Mouse (Mus musculus) embryonic fibroblast, embryonic 13.5 days (primary cell): ENCODE results near the gene Triap1. TPM values are rescaled to one million over a fixed set of nuclear protein-coding genes. Genes with fewer than 3 reads are reported as not detected.

Source experiments
- H3K27ac ChIP-seq: 2 replicates; pipeline ENCODE4 v1.5.1; 2012; ENCODE audit warnings: low read length, control low read depth, inconsistent platforms; ENCODE audit not compliant: insufficient read depth
- H3K4me1 ChIP-seq: 2 replicates; pipeline ENCODE4 v1.6.1; 2011; ENCODE audit warnings: low read length; ENCODE audit not compliant: control insufficient read depth, insufficient read depth
- H3K4me3 ChIP-seq: 2 replicates; pipeline ENCODE4 v1.5.1; 2011; ENCODE audit warnings: mild to moderate bottlenecking, control low read depth, low read length; ENCODE audit not compliant: insufficient read depth
- CTCF ChIP-seq: IDR thresholded peaks from 2 replicates; pipeline ENCODE4 v1.5.1; 2011; ENCODE audit warnings: mild to moderate bottlenecking, control low read depth, low read length, moderate library complexity, borderline replicate concordance; ENCODE audit not compliant: insufficient read depth
- POLR2A ChIP-seq: IDR thresholded peaks from 2 replicates; pipeline ENCODE4 v1.6.1; 2011; ENCODE audit warnings: low read depth, mild to moderate bottlenecking, control low read depth, low read length, moderate library complexity
- polyA plus RNA-seq: library from polyadenylated mRNA; stranded (reverse); fragments of >200 nt; gene quantifications from 2 replicates; pipeline ENCODE4 v1.2.4, GENCODE M21; 2011; ENCODE audit warnings: low read depth; ENCODE audit not compliant: missing spikeins, insufficient read length

Gene Triap1
- polyA plus RNA-seq, 1 experiment = 20.5 TPM

DNA sequence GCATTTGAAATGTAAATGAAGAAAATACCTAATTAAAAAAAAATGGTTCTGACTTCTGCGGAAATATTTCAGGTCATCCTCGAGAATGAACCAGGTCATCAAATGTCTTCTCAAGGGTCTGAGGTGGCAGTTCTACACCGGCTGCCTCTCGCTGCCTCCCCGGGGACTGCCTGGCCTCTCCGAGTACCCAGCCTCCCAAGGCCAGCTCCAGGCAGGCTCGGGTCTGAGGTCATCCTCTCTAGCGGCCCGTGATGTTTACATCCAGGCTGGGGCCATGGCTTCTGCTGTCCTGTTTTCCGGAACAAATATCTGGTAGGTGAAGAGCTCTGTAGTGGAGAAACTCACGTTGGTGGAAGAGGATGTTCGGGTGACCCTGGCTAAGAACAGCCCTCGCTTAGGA is 14.0 kb downstream of the Triap1 start:
- H3K4me1 ChIP-seq = no peaks in the 10 kb centered on the region
- no peak for TF ChIP-seq CTCF
- no peak for TF ChIP-seq POLR2A
- H3K27ac ChIP-seq = no peak overlapping the region
- no peak overlapping the region for H3K4me3 ChIP-seq

- no peak overlapping the region for H3K4me3 ChIP-seq
- TF ChIP-seq POLR2A = no peak; the same call in 1 of the 2 replicates
- peak; percentile 82 for TF ChIP-seq CTCF
- H3K27ac ChIP-seq = no peak overlapping the region
- no peaks in the 10 kb centered on the region for H3K4me1 ChIP-seq
These were observed 17.8 kb downstream of the Triap1 start for GRCm38 (mm10) chr5:115358872-115359271.

- TF ChIP-seq POLR2A (no peak), CTCF (no peak)
- Histone ChIP-seq H3K4me1 (no peaks in the 10 kb centered on the region), H3K4me3 (no peak overlapping the region), H3K27ac (no peak overlapping the region)
These were observed 18.4 kb downstream of the Triap1 start for GRCm38 (mm10) chr5:115359438-115359837.

DNA sequence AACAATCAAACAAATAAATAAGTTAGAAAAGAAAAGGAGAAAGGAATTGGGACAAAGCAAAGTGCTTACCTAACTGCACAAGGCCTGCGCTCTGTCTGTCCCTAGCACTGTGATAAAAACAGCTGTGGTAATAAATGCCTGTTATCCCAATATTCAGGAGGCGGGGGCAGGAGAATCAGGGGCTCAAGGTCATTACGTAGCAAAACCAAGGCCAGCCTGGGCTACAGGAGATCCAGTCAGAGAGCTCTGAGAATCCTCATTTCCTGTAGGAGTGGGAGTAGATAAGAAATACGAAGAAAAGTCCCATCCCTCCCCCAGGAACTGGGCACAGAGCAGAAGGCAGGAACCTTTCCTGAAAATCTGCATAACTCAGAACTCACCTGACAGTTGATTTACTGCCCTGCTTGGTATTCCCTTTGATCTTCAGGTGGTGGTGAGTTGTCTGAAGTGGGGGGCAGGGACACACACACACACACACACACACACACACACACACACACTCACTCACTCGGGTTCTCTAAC is 18.9 kb downstream of the Triap1 start:
- TF ChIP-seq POLR2A (no peak), CTCF (no peak)
- Histone ChIP-seq H3K4me1 (no peaks in the 10 kb centered on the region), H3K27ac (no peak overlapping the region), H3K4me3 (no peak overlapping the region)

DNA sequence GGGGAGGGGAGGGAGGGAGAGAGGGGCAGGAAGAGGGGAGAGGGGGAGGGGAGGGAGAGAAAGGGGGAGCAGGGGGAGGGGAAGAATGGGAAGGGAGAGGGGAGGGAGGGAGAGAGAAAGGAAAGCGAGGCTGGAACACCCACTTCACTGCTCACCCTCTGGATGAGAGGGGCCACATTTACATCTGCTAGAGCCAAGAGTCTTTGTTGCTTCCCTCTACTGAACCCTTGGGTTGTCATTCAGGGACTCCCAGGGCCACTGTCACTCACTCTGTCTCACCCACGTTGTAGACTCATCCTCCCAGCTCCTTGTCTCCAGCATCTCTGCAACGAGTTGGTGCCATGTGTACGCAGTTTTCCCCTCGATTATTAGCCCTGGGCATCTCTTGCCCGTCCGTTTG is 21.2 kb downstream of the Triap1 start:
- H3K27ac ChIP-seq = no peak overlapping the region

GRCm38 (mm10) chr5:115362819-115363714 is 22.0 kb downstream of the Triap1 start:
- no peak for TF ChIP-seq CTCF
- no peak for TF ChIP-seq POLR2A
- no peak overlapping the region for H3K27ac ChIP-seq
- no peak overlapping the region for H3K4me3 ChIP-seq
- H3K4me1 ChIP-seq = no peaks in the 10 kb centered on the region

More for the DNA sequence above, 21.2 kb downstream of the Triap1 start:
- no peak for TF ChIP-seq CTCF
- TF ChIP-seq POLR2A = no peak
- Histone ChIP-seq H3K4me1 (no peaks in the 10 kb centered on the region), H3K4me3 (no peak overlapping the region)

DNA sequence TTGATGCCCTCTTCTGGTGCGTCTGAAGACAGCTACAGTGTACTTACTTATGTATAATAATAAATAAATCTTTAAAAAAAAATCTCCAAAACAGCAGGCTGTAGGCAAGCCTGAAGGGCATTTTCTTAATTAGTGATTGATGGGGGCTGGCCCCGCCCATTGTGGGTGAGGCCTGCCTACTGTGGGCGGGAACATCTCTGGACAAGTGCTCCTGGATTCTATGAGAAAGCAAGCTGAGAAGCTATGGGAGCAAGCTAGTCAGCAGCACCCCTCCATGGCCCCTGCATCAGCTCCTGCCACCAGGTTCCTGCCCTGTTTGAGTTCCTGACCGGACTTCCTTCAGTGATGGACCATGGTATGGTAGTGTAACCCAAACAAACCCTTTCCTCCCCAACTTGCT is 23.8 kb downstream of the Triap1 start:
- no peak for TF ChIP-seq CTCF
- TF ChIP-seq POLR2A = no peak
- no peak overlapping the region for H3K4me3 ChIP-seq

GRCm38 (mm10) chr5:115371736-115372135 is 30.7 kb downstream of the Triap1 start:
- no peak overlapping the region for H3K27ac ChIP-seq
- H3K4me3 ChIP-seq = no peak overlapping the region
- no peak for TF ChIP-seq POLR2A
- TF ChIP-seq CTCF = no peak
- H3K4me1 ChIP-seq = no peaks in the 10 kb centered on the region

More for the DNA sequence above, 23.8 kb downstream of the Triap1 start:
- H3K4me1 ChIP-seq = no peaks in the 10 kb centered on the region
- H3K27ac ChIP-seq = no peak overlapping the region

GRCm38 (mm10) chr5:115373441-115374203 is 32.6 kb downstream of the Triap1 start:
- H3K4me1 ChIP-seq = no peaks in the 10 kb centered on the region
- no peak overlapping the region for H3K27ac ChIP-seq
- no peak overlapping the region for H3K4me3 ChIP-seq
- no peak for TF ChIP-seq POLR2A
- no peak for TF ChIP-seq CTCF
